Mouse (Mus musculus) heart, embryonic 16.5 days (tissue): ENCODE measurements at regions not wholly inside any gene's neighbourhood (a gene's known extent, or its start where the extent isn't known, plus 50 kb on each side); places are given as distances from the start of the nearest gene placed in this dataset.
"Not testable (repeated sequence)": the region's sequence is repeated elsewhere in the genome, so short reads cannot be mapped to it uniquely, and the experiment has no call there.

ENCODE experiments used
- ATAC-seq: fragments of 200-750 bp; cut with Nextera tagmentation; replicated peaks from 2 replicates; pipeline ENCODE4 v1.8.0; 2017; ENCODE audit warnings: moderate number of reproducible peaks; ENCODE audit not compliant: insufficient read depth, low FRiP score; ENCODE audit errors: extremely low read depth
- H3K27ac ChIP-seq: fragments of 300-500 bp; sonication (generic); 2 replicates; pipeline ENCODE4 v1.5.1; 2014; ENCODE audit warnings: mild to moderate bottlenecking, low read length, control low read depth, moderate library complexity
- H3K27me3 ChIP-seq: fragments of 300-500 bp; sonication (generic); 2 replicates; pipeline ENCODE4 v1.6.1; 2014; ENCODE audit warnings: low read length, mixed read lengths; ENCODE audit not compliant: control insufficient read depth, insufficient read depth
- H3K36me3 ChIP-seq: fragments of 300-500 bp; sonication (generic); 2 replicates; pipeline ENCODE4 v1.6.1; 2014; ENCODE audit not compliant: control insufficient read depth, insufficient read depth
- H3K4me1 ChIP-seq: fragments of 300-500 bp; sonication (generic); 2 replicates; pipeline ENCODE4 v1.6.1; 2014; ENCODE audit warnings: low read length, mixed read lengths; ENCODE audit not compliant: control insufficient read depth, insufficient read depth
- H3K4me2 ChIP-seq: fragments of 300-500 bp; sonication (generic); 2 replicates; pipeline ENCODE4 v1.6.1; 2014; ENCODE audit warnings: low read depth, mild to moderate bottlenecking, control low read depth, low read length
- H3K4me3 ChIP-seq: fragments of 300-500 bp; sonication (generic); 2 replicates; pipeline ENCODE4 v1.5.1; 2014; ENCODE audit warnings: mild to moderate bottlenecking, control low read depth, low read length
- H3K9ac ChIP-seq: fragments of 300-500 bp; sonication (generic); 2 replicates; pipeline ENCODE4 v1.6.1; 2014; ENCODE audit warnings: low read length, control low read depth
- H3K9me3 ChIP-seq: fragments of 300-500 bp; sonication (generic); replicated peaks from 2 replicates; pipeline ENCODE4 v1.6.1; 2016; ENCODE audit warnings: low read length; ENCODE audit not compliant: control insufficient read depth
- WGBS: fragments of 180-500 bp; shearing (Covaris S2); extraction: QIAGEN DNeasy Blood & Tissue Kit; methylation state at CpG from one replicate; pipeline ENCODE4 v1.1.7; 2014; 5-methylcytosine and 5-hydroxymethylcytosine counted together

DNA sequence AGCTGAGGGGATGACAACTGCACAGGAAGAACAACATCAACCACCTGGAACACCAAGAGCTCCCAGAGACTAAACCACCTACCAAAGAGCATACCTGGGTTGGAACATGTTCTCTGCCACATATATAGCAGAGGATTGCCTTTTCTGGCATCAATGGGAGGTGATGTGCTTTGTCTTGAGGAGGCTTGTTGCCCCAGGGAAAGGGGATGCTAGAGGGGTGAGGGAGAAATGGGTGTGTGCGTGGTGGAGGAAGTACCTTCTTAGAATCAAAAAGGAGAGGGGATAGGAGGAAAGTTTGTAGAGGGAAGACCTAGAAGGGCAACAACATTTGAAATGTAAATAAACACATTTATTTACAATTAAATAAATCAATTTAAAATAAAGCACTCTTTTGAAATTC is 358.5 kb upstream of the Pfkp start:
- H3K9me3 ChIP-seq: no peaks in the 10 kb centered on the region
- H3K27me3 ChIP-seq: no peaks in the 10 kb centered on the region
- H3K4me3 ChIP-seq: no peak overlapping the region
- no peak overlapping the region for H3K27ac ChIP-seq
- no peak overlapping the region for H3K4me2 ChIP-seq
- H3K9ac ChIP-seq: no peak overlapping the region
- WGBS: 62% methylated on average over 1 of the region's 1 CpGs
- no peak for ATAC-seq
- no peaks in the 10 kb centered on the region for H3K4me1 ChIP-seq
- H3K36me3 ChIP-seq: no peaks in the 10 kb centered on the region

DNA sequence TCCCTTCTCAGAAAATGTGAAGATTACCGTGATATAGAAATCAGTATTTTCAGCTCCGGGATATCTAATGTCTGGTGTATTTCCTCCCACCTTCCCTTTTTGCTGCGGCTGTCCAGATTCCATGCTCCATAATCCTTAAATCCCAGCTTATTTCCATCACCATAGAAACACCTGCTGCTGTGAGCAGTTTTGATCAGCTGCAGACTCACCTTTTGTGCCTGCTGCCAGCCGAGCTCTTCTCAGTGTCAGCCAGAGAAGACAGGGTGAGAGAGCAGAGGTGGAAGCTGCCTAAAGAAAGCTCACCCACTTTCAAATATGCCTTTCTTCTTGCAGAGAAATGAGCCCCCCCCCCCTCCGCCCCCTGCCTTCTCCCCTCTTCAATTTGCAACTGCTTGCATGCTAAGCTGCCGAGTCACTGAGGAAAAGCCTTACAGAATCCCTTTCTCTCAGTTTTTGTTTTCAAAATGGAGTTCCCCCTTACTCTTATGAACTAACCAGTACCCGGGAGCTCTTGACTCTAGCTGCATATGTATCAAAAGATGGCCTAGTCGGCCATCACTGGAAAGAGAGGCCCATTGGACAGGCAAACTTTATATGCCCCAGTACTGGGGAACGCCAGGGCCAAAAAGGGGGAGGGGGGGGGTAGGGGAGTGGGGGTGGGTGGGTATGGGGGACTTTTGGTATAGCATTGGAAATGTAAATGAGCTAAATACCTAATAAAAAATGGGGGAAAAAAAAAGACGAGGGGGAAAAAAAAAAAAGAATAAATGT is 350.1 kb upstream of the Pfkp start:
- H3K4me2 ChIP-seq, H3K9ac ChIP-seq, H3K27me3 ChIP-seq, H3K4me3 ChIP-seq, H3K27ac ChIP-seq, ATAC-seq, H3K9me3 ChIP-seq, H3K36me3 ChIP-seq, H3K4me1 ChIP-seq: not testable (repeated sequence)
- WGBS: 57% methylated on average over 10 of the region's 10 CpGs

DNA sequence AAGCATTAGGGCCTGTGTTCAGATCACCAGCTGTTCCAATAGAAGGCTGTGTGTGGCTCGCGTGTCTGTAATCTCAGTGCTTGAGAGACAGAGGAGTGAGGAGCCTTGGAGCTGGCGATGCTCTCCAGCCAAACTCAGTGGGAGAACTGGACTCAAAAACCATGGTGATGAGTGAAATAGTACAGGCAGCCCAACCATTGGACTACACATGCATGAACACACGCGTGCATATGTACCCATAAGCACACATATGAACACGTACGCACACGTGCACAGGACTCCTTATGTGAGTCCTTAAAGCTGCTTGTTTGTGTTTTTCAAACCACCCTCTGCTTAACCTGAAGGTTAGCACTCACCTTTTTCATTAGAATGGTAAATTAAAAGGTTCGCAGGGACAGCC is 349.5 kb upstream of the Pfkp start:
- 75% methylated on average over 9 of the region's 9 CpGs for WGBS
- Histone ChIP-seq H3K9me3 (no peaks in the 10 kb centered on the region), H3K9ac (no peak overlapping the region), H3K4me2 (no peak overlapping the region), H3K36me3 (no peaks in the 10 kb centered on the region), H3K27ac (no peak overlapping the region), H3K4me1 (0 out of 2 replicates have a peak, but pooled peaks cover 2% of the 10 kb centered on the region), H3K4me3 (no peak overlapping the region), H3K27me3 (no peaks in the 10 kb centered on the region)
- ATAC-seq: no peak

DNA sequence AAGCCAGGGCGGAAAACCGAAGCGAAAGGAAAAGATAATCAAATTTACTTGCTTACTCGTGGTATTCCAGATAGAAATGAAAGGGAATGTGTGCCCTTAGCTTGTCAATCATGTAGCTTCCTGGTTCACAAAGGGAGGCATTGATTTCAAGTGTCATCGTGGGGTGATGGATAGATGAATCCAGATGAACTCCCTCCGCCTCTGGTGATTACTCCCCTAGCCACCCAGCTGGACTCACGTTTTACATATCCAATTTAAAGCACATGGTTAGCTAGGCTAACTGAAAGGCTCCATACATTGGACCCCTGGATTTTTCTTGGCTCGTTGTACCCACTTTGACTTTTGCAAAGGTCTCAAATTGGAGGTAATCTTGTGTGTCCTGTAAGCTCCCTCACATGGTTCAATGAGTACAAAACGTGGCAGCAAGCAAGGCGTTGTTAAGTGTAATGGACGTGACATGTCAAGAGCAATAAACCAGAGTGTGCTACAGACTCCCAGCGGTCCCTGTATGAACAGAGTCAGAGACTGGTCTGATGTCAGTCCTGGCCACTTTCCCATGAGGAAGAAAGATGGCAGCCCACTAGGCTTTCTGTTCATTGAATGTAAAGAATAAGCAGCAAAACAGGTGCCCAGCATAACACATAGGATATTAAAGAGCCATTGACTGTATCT is 343.9 kb upstream of the Pfkp start:
- no peaks in the 10 kb centered on the region for H3K36me3 ChIP-seq
- no peak overlapping the region for H3K4me3 ChIP-seq
- WGBS: 65% methylated on average over 12 of the region's 12 CpGs
- no peak overlapping the region for H3K9ac ChIP-seq
- H3K27me3 ChIP-seq: no peaks in the 10 kb centered on the region
- no peak overlapping the region for H3K4me2 ChIP-seq
- no peak overlapping the region for H3K27ac ChIP-seq
- no peaks in the 10 kb centered on the region for H3K9me3 ChIP-seq
- H3K4me1 ChIP-seq: 0 out of 2 replicates have a peak, but pooled peaks cover 2% of the 10 kb centered on the region
- ATAC-seq: no peak

DNA sequence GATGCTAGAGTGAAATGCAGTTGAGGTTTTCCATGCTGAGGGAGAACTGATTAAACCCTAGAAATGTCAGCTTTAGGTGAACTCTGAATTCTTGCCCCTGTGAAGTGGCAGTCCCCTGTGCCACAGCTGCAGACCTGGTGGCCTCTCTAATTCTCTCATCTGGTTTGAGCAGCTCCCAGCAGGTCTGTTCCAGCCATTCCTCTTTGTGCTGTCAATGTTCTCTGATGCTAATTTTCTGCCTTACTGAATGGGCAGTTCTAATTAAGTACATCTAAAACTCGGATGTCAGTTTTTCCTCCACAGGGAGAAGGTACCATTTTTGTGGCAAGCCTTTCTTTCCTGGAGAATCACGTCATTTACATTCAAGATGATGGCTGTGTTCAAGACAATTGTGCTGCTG is 343.1 kb upstream of the Pfkp start:
- no peaks in the 10 kb centered on the region for H3K9me3 ChIP-seq
- no peak overlapping the region for H3K27ac ChIP-seq
- no peak overlapping the region for H3K4me3 ChIP-seq
- no peak overlapping the region for H3K4me2 ChIP-seq
- no peaks in the 10 kb centered on the region for H3K36me3 ChIP-seq
- 59% methylated on average over 2 of the region's 2 CpGs for WGBS
- H3K4me1 ChIP-seq: 0 out of 2 replicates have a peak, but pooled peaks cover 2% of the 10 kb centered on the region
- ATAC-seq: no peak
- no peak overlapping the region for H3K9ac ChIP-seq
- H3K27me3 ChIP-seq: no peaks in the 10 kb centered on the region

DNA sequence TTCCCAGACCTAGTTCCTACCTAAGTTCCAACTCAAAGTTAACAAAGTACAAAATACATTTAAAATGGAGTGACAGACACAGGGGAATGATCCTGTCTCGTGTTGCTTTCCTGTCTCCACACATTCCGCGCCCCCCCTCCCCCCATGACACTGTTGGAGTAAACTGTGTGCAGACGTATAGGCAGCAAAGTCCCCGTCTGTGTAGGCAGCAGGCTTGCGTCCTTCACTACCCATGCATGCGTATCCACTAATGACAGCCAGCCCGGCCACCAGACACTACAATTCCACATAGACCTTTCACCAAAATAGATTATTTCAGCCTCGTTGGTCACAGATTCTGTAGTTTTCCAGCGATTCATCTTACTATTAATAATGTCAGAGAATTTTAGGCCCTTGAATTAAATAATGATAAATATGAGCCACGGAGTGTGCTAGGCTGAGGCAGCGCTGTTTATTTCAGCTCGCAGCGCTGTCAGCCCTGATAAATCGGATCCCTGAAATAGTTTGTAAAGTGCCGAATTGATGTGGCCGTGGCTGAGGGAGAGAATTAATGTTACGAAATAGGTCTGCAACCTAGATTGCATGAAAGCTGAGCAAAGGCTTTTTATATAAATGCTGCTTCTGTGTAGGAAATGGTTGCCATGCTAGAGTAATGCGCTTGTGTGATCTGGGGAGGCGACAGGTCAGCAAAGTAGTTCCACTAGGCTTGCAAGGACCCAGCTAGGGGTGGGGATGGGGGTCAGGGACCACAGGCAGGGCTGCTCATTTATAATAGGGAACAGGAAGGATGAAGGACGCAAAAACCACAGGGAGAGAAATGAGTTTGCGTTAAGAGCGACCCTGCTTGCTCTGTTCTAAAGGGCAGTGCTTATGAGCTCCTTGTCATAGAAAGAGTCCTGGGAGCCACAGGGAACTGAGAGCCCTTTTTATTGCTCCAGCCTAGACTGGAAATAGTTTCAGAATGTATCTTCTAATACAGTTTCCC is 336.7 kb upstream of the Pfkp start:
- no peaks in the 10 kb centered on the region for H3K27me3 ChIP-seq
- no peaks in the 10 kb centered on the region for H3K4me1 ChIP-seq
- H3K4me2 ChIP-seq: no peak overlapping the region
- no peak overlapping the region for H3K4me3 ChIP-seq
- WGBS: 75% methylated on average over 23 of the region's 23 CpGs
- H3K36me3 ChIP-seq: no peaks in the 10 kb centered on the region
- no peak overlapping the region for H3K9ac ChIP-seq
- no peak for ATAC-seq
- H3K27ac ChIP-seq: no peak overlapping the region
- no peaks in the 10 kb centered on the region for H3K9me3 ChIP-seq

DNA sequence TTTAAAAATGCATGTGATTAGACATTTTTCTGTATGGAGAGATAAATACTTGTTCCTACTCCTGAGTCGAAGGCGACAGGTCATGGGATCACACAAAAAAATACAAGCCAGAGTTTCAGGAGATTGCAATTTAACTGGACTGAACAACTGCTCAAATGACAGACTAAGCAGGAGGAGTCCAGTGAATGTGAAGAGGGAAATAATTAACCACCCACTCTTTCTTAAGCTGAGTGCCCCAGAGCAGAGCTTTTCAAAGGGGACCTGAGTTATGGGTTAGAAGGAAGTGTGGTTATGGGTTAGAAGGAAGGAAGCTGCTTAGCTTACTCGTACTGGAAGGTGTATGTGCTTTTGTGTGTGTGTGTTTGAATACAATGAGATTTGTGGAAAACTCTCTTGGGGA is 307.1 kb upstream of the Pfkp start:
- WGBS: 77% methylated on average over 3 of the region's 3 CpGs
- Histone ChIP-seq H3K9ac (no peak overlapping the region), H3K4me1 (no peaks in the 10 kb centered on the region), H3K36me3 (no peaks in the 10 kb centered on the region), H3K4me2 (no peak overlapping the region), H3K9me3 (no peaks in the 10 kb centered on the region), H3K27me3 (no peaks in the 10 kb centered on the region), H3K27ac (no peak overlapping the region), H3K4me3 (no peak overlapping the region)
- no peak for ATAC-seq

DNA sequence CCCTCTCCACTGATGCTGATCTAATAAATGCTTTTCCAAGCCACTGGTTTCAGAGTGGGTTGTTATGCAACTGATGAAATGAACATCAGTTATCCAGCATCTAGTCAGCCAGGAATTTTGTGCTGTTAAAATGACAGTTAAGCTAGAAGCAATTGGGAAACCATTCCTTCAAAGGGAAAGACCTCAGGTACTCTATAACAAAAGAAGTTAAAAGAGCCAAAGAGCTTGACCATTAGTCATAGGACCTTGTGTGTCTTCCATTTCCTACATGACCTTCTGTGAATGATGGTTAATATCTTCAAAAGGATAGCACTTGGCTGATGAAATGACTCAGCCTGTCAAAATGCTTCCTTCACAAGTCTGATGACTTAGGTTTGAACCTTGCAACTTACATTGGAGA is 275.6 kb upstream of the Pfkp start:
- no peak for ATAC-seq
- H3K4me2 ChIP-seq: no peak overlapping the region
- H3K27me3 ChIP-seq: no peaks in the 10 kb centered on the region
- H3K4me3 ChIP-seq: no peak overlapping the region
- no peaks in the 10 kb centered on the region for H3K36me3 ChIP-seq
- no peak overlapping the region for H3K9ac ChIP-seq
- no peak overlapping the region for H3K27ac ChIP-seq
- H3K9me3 ChIP-seq: no peaks in the 10 kb centered on the region
- H3K4me1 ChIP-seq: no peaks in the 10 kb centered on the region

DNA sequence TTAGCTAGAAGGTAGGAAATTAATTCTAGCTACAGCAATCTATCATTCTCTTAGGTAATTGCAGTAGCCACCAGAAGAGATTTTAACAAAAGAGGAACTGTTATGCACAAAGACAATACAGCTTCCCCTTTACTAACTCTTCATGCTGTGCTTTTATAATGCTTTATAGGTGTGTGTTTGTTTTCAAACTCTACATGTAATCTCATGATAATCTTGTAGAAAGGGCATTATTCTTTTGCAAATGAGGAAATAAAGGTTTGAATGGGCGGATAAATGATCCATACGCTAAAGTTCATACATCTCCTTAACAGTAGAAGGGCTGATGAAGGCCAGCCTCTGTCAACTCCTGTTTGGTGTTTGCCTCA is 273.8 kb upstream of the Pfkp start:
- H3K36me3 ChIP-seq: no peaks in the 10 kb centered on the region
- H3K9ac ChIP-seq: no peak overlapping the region
- no peaks in the 10 kb centered on the region for H3K27me3 ChIP-seq
- H3K9me3 ChIP-seq: no peaks in the 10 kb centered on the region
- WGBS: 37% methylated on average over 2 of the region's 2 CpGs
- ATAC-seq: no peak
- no peak overlapping the region for H3K4me2 ChIP-seq
- H3K4me1 ChIP-seq: no peaks in the 10 kb centered on the region
- no peak overlapping the region for H3K4me3 ChIP-seq
- H3K27ac ChIP-seq: no peak overlapping the region
